Mouse (Mus musculus) stomach, postnatal 0 days (tissue): ENCODE measurements at regions not wholly inside any gene's neighbourhood (a gene's known extent, or its start where the extent isn't known, plus 50 kb on each side); places are given as distances from the start of the nearest gene placed in this dataset.

Experiments used
- CTCF ChIP-seq: IDR thresholded peaks from 2 replicates; pipeline ENCODE4 v1.5.1; 2016; ENCODE audit warnings: antibody characterized with exemption, low read depth, mild to moderate bottlenecking, moderate library complexity
- EP300 ChIP-seq: optimal IDR thresholded peaks from 2 replicates; pipeline ENCODE3; 2016; ENCODE audit warnings: antibody characterized with exemption

- TF ChIP-seq CTCF (no peak), EP300 (no peak)
These were observed 110.4 kb downstream of the Tbx19 start for GRCm38 (mm10) chr1:165050176-165050575.
